Mouse (Mus musculus) midbrain, embryonic 14.5 days (tissue): ENCODE measurements at regions not wholly inside any gene's neighbourhood (a gene's known extent, or its start where the extent isn't known, plus 50 kb on each side); places are given as distances from the start of the nearest gene placed in this dataset.

Experiments
- ATAC-seq: fragments of 200-750 bp; cut with Nextera tagmentation; 2 replicates; pipeline ENCODE4 v1.8.0; 2017; ENCODE audit warnings: moderate number of reproducible peaks, moderate library complexity; ENCODE audit not compliant: low FRiP score, low TSS enrichment
- DNase-seq: peaks from one replicate; pipeline ENCODE4 v3.0.0-alpha.2; 2015
- H3K27ac ChIP-seq: fragments of 300-500 bp; sonication (generic); replicated peaks from 2 replicates; pipeline ENCODE4 v1.5.1; 2014; ENCODE audit warnings: mild to moderate bottlenecking, low read depth, low read length, moderate library complexity
- H3K27me3 ChIP-seq: fragments of 300-500 bp; sonication (generic); 2 replicates; pipeline ENCODE4 v1.6.1; 2014; ENCODE audit warnings: low read length, control low read depth, mixed read lengths; ENCODE audit not compliant: control insufficient read depth, insufficient read depth
- H3K36me3 ChIP-seq: fragments of 300-500 bp; sonication (generic); 2 replicates; pipeline ENCODE4 v1.6.1; 2014; ENCODE audit warnings: low read length, control low read depth; ENCODE audit not compliant: control insufficient read depth, insufficient read depth
- H3K4me1 ChIP-seq: fragments of 300-500 bp; sonication (generic); 2 replicates; pipeline ENCODE4 v1.6.1; 2014; ENCODE audit warnings: mild to moderate bottlenecking, antibody characterized with exemption, low read length, control low read depth; ENCODE audit not compliant: control insufficient read depth, insufficient read depth
- H3K4me2 ChIP-seq: fragments of 300-500 bp; sonication (generic); 2 replicates; pipeline ENCODE4 v1.6.1; 2014; ENCODE audit warnings: mild to moderate bottlenecking, low read length, moderate library complexity
- H3K4me3 ChIP-seq: fragments of 300-500 bp; sonication (generic); replicated peaks from 2 replicates; pipeline ENCODE4 v1.5.1; 2014; ENCODE audit warnings: low read depth, low read length
- H3K9ac ChIP-seq: fragments of 300-500 bp; sonication (generic); replicated peaks from 2 replicates; pipeline ENCODE4 v1.6.1; 2014; ENCODE audit warnings: mild to moderate bottlenecking, low read length, moderate library complexity
- H3K9me3 ChIP-seq: fragments of 300-500 bp; sonication (generic); 2 replicates; pipeline ENCODE4 v1.6.1; 2016; ENCODE audit warnings: low read length, control low read depth, mixed read lengths; ENCODE audit not compliant: control insufficient read depth
- WGBS: fragments of 180-500 bp; shearing (Covaris S2); extraction: QIAGEN DNeasy Blood & Tissue Kit; methylation state at CpG from one replicate; pipeline ENCODE4 v1.1.7; 2014; 5-methylcytosine and 5-hydroxymethylcytosine counted together

DNA sequence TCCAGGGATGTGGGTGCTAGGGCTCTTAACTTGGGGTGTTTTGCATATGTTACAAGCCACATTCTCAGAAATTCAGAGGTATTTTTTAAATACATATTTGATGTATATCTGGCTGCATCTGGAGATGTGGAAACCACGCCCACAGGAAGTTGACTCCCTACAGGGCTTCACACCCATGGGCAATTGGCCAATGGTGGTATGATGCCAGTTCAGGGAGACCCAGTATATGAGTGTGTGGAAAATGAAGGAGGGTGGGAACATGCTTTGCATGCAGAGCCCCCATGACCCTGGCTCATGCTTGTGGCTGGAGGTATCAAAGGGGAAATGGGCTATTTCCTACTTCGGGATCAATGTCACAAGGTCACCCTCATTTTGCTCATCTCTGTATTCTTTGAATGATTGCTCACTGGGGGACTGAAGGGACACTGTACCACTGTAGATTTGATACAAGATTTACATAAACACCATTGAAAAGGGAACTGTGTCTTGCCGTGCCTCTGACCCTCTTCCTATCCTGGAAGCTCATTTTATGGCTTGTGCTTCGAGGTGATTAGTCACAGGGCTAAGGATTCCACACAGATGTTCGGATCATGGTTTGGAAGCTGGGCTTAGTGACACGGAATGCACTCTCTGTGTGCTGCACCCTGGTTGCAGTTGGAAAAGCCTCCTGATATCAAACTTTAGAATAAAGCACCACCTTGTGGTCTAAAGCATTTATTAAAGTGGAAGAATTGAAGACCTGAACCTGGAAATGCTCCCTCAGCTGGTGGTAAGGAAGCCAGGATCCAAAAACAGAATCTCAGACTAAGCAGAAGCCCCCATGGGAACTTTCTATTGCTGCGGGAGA is 56.8 kb upstream of the Edn1 start:
- Histone ChIP-seq H3K4me1 (no peaks in the 10 kb centered on the region), H3K27me3 (no peaks in the 10 kb centered on the region), H3K27ac (no peak overlapping the region), H3K9ac (no peak overlapping the region), H3K9me3 (no peaks in the 10 kb centered on the region), H3K36me3 (no peaks in the 10 kb centered on the region), H3K4me3 (no peak overlapping the region), H3K4me2 (no peak overlapping the region)
- ATAC-seq: peak; percentile 53; the same call in 1 of the 2 replicates
- DNase-seq: peak; percentile 90
- WGBS: 43% methylated on average over 7 of the region's 7 CpGs

DNA sequence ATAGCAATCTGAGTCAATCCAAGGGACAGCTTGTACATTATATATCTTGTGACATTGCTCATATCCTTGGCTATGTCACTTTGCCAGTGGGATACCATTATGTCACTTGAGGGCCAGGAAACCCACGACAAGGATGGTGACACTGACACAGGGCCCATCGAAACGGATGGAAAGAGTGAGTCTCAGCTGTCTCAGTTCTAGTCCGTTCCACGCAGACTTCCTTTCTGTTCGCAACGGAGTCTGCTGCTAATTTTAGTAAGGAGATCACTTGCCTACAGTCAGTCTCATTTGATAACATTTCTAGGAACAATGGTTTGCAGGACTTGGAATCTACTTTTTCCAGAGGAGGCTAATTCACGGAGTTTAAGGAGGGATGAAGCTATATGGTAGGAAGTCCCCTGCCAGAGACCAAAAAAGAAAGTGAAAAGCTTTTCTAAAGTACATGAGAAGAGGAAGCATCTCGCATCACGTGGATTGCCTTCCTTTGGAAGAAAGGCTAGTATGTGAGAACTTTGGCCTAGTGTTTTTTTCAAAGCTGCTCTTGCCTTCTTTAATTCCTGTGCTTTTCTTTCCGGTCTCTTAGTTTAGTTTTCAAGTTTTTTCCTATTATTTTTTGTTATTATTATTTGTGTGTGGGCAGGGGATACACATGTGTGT is 55.4 kb upstream of the Edn1 start:
- H3K9me3 ChIP-seq: no peaks in the 10 kb centered on the region
- DNase-seq (no peak), ATAC-seq (no peak)
- H3K4me3 ChIP-seq: no peak overlapping the region
- 92% methylated on average over 11 of the region's 11 CpGs for WGBS
- no peak overlapping the region for H3K27ac ChIP-seq
- H3K4me2 ChIP-seq: no peak overlapping the region
- H3K4me1 ChIP-seq: no peaks in the 10 kb centered on the region
- H3K36me3 ChIP-seq: no peaks in the 10 kb centered on the region
- no peaks in the 10 kb centered on the region for H3K27me3 ChIP-seq
- H3K9ac ChIP-seq: no peak overlapping the region
